In genomic region chr5:135951660-135952059, GRCm38 (mm10) we compare ENCODE assay signal across 14 mouse cellular contexts. TPM values are rescaled to one million over a fixed set of nuclear protein-coding genes. Genes with fewer than 3 reads are reported as not detected.
A peak's percentile ranks its signal among the peaks of the same experiment; 100 is the strongest.
DNase-seq lines count a peak whose midpoint lies in the region; ATAC-seq lines count a peak whose summit lies in the region.
"Had no signal": no experiment of that assay in that cellular context is flagged by ENCODE, and none has a peak within 500 bp of the region (broad histone marks: within the 10 kb centered on the region; RNA-seq: fewer than 3 reads in every experiment).

No protein-coding gene starts in this region.

- 89% methylated on average over 2 of the region's 2 CpGs for WGBS in hindbrain, embryonic 10.5 days
- 97% methylated on average over 2 of the region's 2 CpGs for WGBS in hindbrain, embryonic 13.5 days
- 54% methylated on average over 2 of the region's 2 CpGs for WGBS in liver, embryonic 16.5 days (ENCODE audit: insufficient replicate concordance)
- 96% methylated on average over 2 of the region's 2 CpGs for WGBS in midbrain, embryonic 13.5 days

- H3K4me3 ChIP-seq in hindbrain, embryonic 10.5 days = no peak overlapping the region
- no peak overlapping the region for H3K4me3 ChIP-seq in hindbrain, embryonic 13.5 days
- H3K4me3 ChIP-seq in brown adipose tissue, adult 24 weeks (ENCODE audit: insufficient read depth, low read depth, low read length) = no peak overlapping the region
- no peak overlapping the region for H3K4me3 ChIP-seq in liver, embryonic 16.5 days (ENCODE audit: low read depth, low read length)
- H3K4me3 ChIP-seq in midbrain, embryonic 13.5 days (replicated peaks) = no peak overlapping the region
- H3K4me3 ChIP-seq: layer of hippocampus, adult 2 months had no signal

- H3K4me1 ChIP-seq in hindbrain, embryonic 10.5 days (replicated peaks) = peaks cover 2% of the 10 kb centered on the region
- 0 out of 2 replicates have a peak, but pooled peaks cover 3% of the 10 kb centered on the region for H3K4me1 ChIP-seq in hindbrain, embryonic 13.5 days (replicated peaks)
- H3K4me1 ChIP-seq in brown adipose tissue, adult 24 weeks (ENCODE audit: control insufficient read depth, insufficient read depth, insufficient read length, low read length) = peaks cover 1% of the 10 kb centered on the region; the same call in 1 of the 2 replicates
- H3K4me1 ChIP-seq in liver, embryonic 16.5 days (ENCODE audit: control insufficient read depth, low read depth, low read length) = peaks cover 17% of the 10 kb centered on the region
- 0 out of 2 replicates have a peak, but pooled peaks cover 2% of the 10 kb centered on the region for H3K4me1 ChIP-seq in midbrain, embryonic 13.5 days (replicated peaks)

- no peak for DNase-seq in hindbrain, embryonic 10.5 days (ENCODE audit: low spot score)
- DNase-seq in spleen, adult 12 weeks (ENCODE audit: low spot score) = no peak
- DNase-seq in cerebellum, adult 11-12 months = no peak
- DNase-seq: cerebellum, adult 8-10 months; right cerebral cortex, postnatal 14 days; thymus, adult 18-20 months had no signal

- H3K36me3 ChIP-seq in hindbrain, embryonic 10.5 days = no peaks in the 10 kb centered on the region
- no peaks in the 10 kb centered on the region for H3K36me3 ChIP-seq in hindbrain, embryonic 13.5 days
- no peaks in the 10 kb centered on the region for H3K36me3 ChIP-seq in liver, embryonic 16.5 days (ENCODE audit: control insufficient read depth, insufficient read depth)
- H3K36me3 ChIP-seq in midbrain, embryonic 13.5 days = no peaks in the 10 kb centered on the region

- no peak for ATAC-seq in hindbrain, embryonic 13.5 days (ENCODE audit: low FRiP score)
- ATAC-seq in liver, embryonic 16.5 days (ENCODE audit: low read depth) = peak; percentile 58
- ATAC-seq in midbrain, embryonic 13.5 days = no peak
- ATAC-seq: inflammation-experienced regulatory T-cells, adult 6 months had no signal

- H3K27me3 ChIP-seq in hindbrain, embryonic 10.5 days (ENCODE audit: insufficient read depth, poor library complexity, severe bottlenecking) = no peaks in the 10 kb centered on the region
- H3K27me3 ChIP-seq in hindbrain, embryonic 13.5 days = no peaks in the 10 kb centered on the region
- no peaks in the 10 kb centered on the region for H3K27me3 ChIP-seq in liver, embryonic 16.5 days (ENCODE audit: control insufficient read depth, insufficient read depth, low read depth, low read length)
- no peaks in the 10 kb centered on the region for H3K27me3 ChIP-seq in midbrain, embryonic 13.5 days

- no peak overlapping the region for H3K4me2 ChIP-seq in hindbrain, embryonic 13.5 days
- H3K4me2 ChIP-seq in liver, embryonic 16.5 days (ENCODE audit: low read depth, low read length) = peak overlapping the region; percentile 49
- no peak overlapping the region for H3K4me2 ChIP-seq in midbrain, embryonic 13.5 days (replicated peaks)

- H3K9ac ChIP-seq in hindbrain, embryonic 13.5 days = no peak overlapping the region
- no peak overlapping the region; the same call in 1 of the 2 replicates for H3K9ac ChIP-seq in liver, embryonic 16.5 days (ENCODE audit: low read depth, low read length)
- no peak overlapping the region for H3K9ac ChIP-seq in midbrain, embryonic 13.5 days (replicated peaks)

- 0 out of 2 replicates have a peak overlapping the region, but pooled peaks have one; percentile 5 for H3K27ac ChIP-seq in hindbrain, embryonic 10.5 days
- no peak overlapping the region for H3K27ac ChIP-seq in hindbrain, embryonic 13.5 days
- peak overlapping the region; percentile 77 for H3K27ac ChIP-seq in brown adipose tissue, adult 24 weeks (replicated peaks; ENCODE audit: low read depth, low read length)
- H3K27ac ChIP-seq in liver, embryonic 16.5 days (ENCODE audit: low read length) = peak overlapping the region; percentile 64
- H3K27ac ChIP-seq in midbrain, embryonic 13.5 days = no peak overlapping the region
- H3K27ac ChIP-seq: layer of hippocampus, adult 2 months had no signal

- no peaks in the 10 kb centered on the region for H3K9me3 ChIP-seq in hindbrain, embryonic 10.5 days
- no peaks in the 10 kb centered on the region for H3K9me3 ChIP-seq in hindbrain, embryonic 13.5 days
- no peaks in the 10 kb centered on the region for H3K9me3 ChIP-seq in liver, embryonic 16.5 days (replicated peaks; ENCODE audit: control insufficient read depth, low read length)
- H3K9me3 ChIP-seq in midbrain, embryonic 13.5 days = no peaks in the 10 kb centered on the region

RNA-seq across cellular contexts. Expression of gene Ywhag, which starts 17.2 kb away (rescaled TPM):
- 274 and 348 TPM in 2 replicates for polyA plus RNA-seq in hindbrain, embryonic 10.5 days (2016; fragmentation: Nextera tagmentation; extraction: Ambion mirVana)
- polyA plus RNA-seq in hindbrain, embryonic 13.5 days (2015; fragmentation: Nextera tagmentation; extraction: Ambion mirVana) = 646 and 674 TPM in 2 replicates
- polyA plus RNA-seq in brown adipose tissue, adult 24 weeks (2012; ENCODE audit: insufficient read depth, insufficient read length, missing spikeins) = 499 and 545 TPM in 2 replicates
- 59.2 and 60.1 TPM in 2 replicates for polyA plus RNA-seq in liver, embryonic 16.5 days (2015; fragmentation: Nextera tagmentation; extraction: Ambion mirVana)
- 627 and 632 TPM in 2 replicates for polyA plus RNA-seq in midbrain, embryonic 13.5 days (2015; fragmentation: Nextera tagmentation; extraction: Ambion mirVana)

RNA-seq across cellular contexts. Expression of gene Ssc4d, which starts 22.7 kb away (rescaled TPM):
- polyA plus RNA-seq in hindbrain, embryonic 10.5 days (2016; fragmentation: Nextera tagmentation; extraction: Ambion mirVana) = 1.3 and 1.6 TPM in 2 replicates
- 0.61 and 1.4 TPM in 2 replicates for polyA plus RNA-seq in hindbrain, embryonic 13.5 days (2015; fragmentation: Nextera tagmentation; extraction: Ambion mirVana)
- polyA plus RNA-seq in brown adipose tissue, adult 24 weeks (2012; ENCODE audit: insufficient read depth, insufficient read length, missing spikeins) = 2.9 and 6.7 TPM in 2 replicates
- 1.5 and 1.7 TPM in 2 replicates for polyA plus RNA-seq in liver, embryonic 16.5 days (2015; fragmentation: Nextera tagmentation; extraction: Ambion mirVana)
- 1.0 and 1.4 TPM in 2 replicates for polyA plus RNA-seq in midbrain, embryonic 13.5 days (2015; fragmentation: Nextera tagmentation; extraction: Ambion mirVana)

RNA-seq across cellular contexts. Expression of gene Zp3, which starts 28.2 kb away (rescaled TPM):
- polyA plus RNA-seq in hindbrain, embryonic 10.5 days (2016; fragmentation: Nextera tagmentation; extraction: Ambion mirVana) = not detected in 2 replicates
- 0.17 TPM in 1 of 2 replicates, not detected in the other for polyA plus RNA-seq in hindbrain, embryonic 13.5 days (2015; fragmentation: Nextera tagmentation; extraction: Ambion mirVana)
- not detected in 2 replicates for polyA plus RNA-seq in brown adipose tissue, adult 24 weeks (2012; ENCODE audit: insufficient read depth, insufficient read length, missing spikeins)
- 0.06 TPM in 1 of 2 replicates, not detected in the other for polyA plus RNA-seq in liver, embryonic 16.5 days (2015; fragmentation: Nextera tagmentation; extraction: Ambion mirVana)
- polyA plus RNA-seq in midbrain, embryonic 13.5 days (2015; fragmentation: Nextera tagmentation; extraction: Ambion mirVana) = 0.24 TPM in 1 of 2 replicates, not detected in the other
- polyA plus RNA-seq: inflammation-experienced regulatory T-cells, adult 6 months; kidney, embryonic 14.5 days; liver, adult 2 months had no signal

RNA-seq across cellular contexts. Expression of gene Dtx2, which starts 42.9 kb away (rescaled TPM):
- 34.8 and 38.1 TPM in 2 replicates for polyA plus RNA-seq in hindbrain, embryonic 10.5 days (2016; fragmentation: Nextera tagmentation; extraction: Ambion mirVana)
- polyA plus RNA-seq in hindbrain, embryonic 13.5 days (2015; fragmentation: Nextera tagmentation; extraction: Ambion mirVana) = 25.6 and 28.3 TPM in 2 replicates
- polyA plus RNA-seq in brown adipose tissue, adult 24 weeks (2012; ENCODE audit: insufficient read depth, insufficient read length, missing spikeins) = 16.2 and 18.3 TPM in 2 replicates
- 6.0 and 6.5 TPM in 2 replicates for polyA plus RNA-seq in liver, embryonic 16.5 days (2015; fragmentation: Nextera tagmentation; extraction: Ambion mirVana)
- 28.5 and 28.8 TPM in 2 replicates for polyA plus RNA-seq in midbrain, embryonic 13.5 days (2015; fragmentation: Nextera tagmentation; extraction: Ambion mirVana)

Comparison
In these comparisons a context has a peak if more than half of its experiments do, and no peak if none do; other contexts are left out.
1. H3K27ac ChIP-seq: peak in hindbrain, embryonic 10.5 days (single experiment), brown adipose tissue, adult 24 weeks (single experiment) and liver, embryonic 16.5 days (single experiment); none in hindbrain, embryonic 13.5 days (single experiment) and midbrain, embryonic 13.5 days (single experiment).